ENCODE assay signal across 9 mouse cellular contexts in genomic region chr13:51756563-51756962, GRCm38 (mm10). TPM values are rescaled to one million over a fixed set of nuclear protein-coding genes. Genes with fewer than 3 reads are reported as not detected.
A peak's percentile ranks its signal among the peaks of the same experiment; 100 is the strongest.
DNase-seq lines count a peak whose midpoint lies in the region; ATAC-seq and TF ChIP-seq lines count a peak whose summit lies in the region.
"Had no signal": no experiment of that assay in that cellular context is flagged by ENCODE, and none has a peak within 500 bp of the region (broad histone marks: within the 10 kb centered on the region; RNA-seq: fewer than 3 reads in every experiment).

No protein-coding gene starts in this region.

- peak; percentile 61 for DNase-seq in gastrocnemius, adult 2 months
- DNase-seq in gastrocnemius, postnatal 14 days = no peak
- DNase-seq in CD8-positive naive resting alpha-beta T cell, adult 2 months (ENCODE audit: low read depth in 2 of 2, low spot score in 2 of 2) = peak; percentile 29 to 34
- DNase-seq in cerebellum, postnatal 10 days = no peak
- DNase-seq in cerebellum, postnatal 14 days = no peak

- H3K9ac ChIP-seq in heart, embryonic 16.5 days (ENCODE audit: low read length) = no peak overlapping the region
- H3K9ac ChIP-seq in midbrain, embryonic 16.5 days (ENCODE audit: low read depth, low read length) = no peak overlapping the region
- H3K9ac ChIP-seq: limb, embryonic 13.5 days had no signal

- intact Hi-C loops in gastrocnemius, adult 2 months (cut with DNase I) = no loop called here
- intact Hi-C loops in gastrocnemius, postnatal 14 days (cut with DNase I; ENCODE audit: low total_unique reads) = no loop called here

- H3K27me3 ChIP-seq in heart, embryonic 16.5 days (ENCODE audit: control insufficient read depth, insufficient read depth, low read length) = no peaks in the 10 kb centered on the region
- H3K27me3 ChIP-seq in midbrain, embryonic 16.5 days (ENCODE audit: control insufficient read depth, insufficient read depth, low read depth, low read length) = no peaks in the 10 kb centered on the region
- H3K27me3 ChIP-seq: limb, embryonic 13.5 days had no signal

- H3K4me3 ChIP-seq in gastrocnemius, adult 2 months = no peak overlapping the region; the same call in 1 of the 2 replicates
- no peak overlapping the region for H3K4me3 ChIP-seq in heart, embryonic 16.5 days (ENCODE audit: low read length)
- H3K4me3 ChIP-seq in midbrain, embryonic 16.5 days (ENCODE audit: low read depth, low read length) = no peak overlapping the region
- H3K4me3 ChIP-seq: limb, embryonic 13.5 days had no signal

- ATAC-seq in heart, embryonic 16.5 days (replicated peaks; ENCODE audit: extremely low read depth, insufficient read depth, low FRiP score) = no peak; the same call in 1 of the 2 replicates
- ATAC-seq in megakaryocyte progenitor cell, adult 5-6 weeks (replicated peaks; ENCODE audit: poor library complexity) = peak; percentile 89
- no peak for ATAC-seq in midbrain, embryonic 16.5 days

- no peaks in the 10 kb centered on the region for H3K9me3 ChIP-seq in heart, embryonic 16.5 days (replicated peaks; ENCODE audit: control insufficient read depth, low read length)
- H3K9me3 ChIP-seq in midbrain, embryonic 16.5 days (replicated peaks; ENCODE audit: control insufficient read depth, low read length, poor library complexity, severe bottlenecking) = no peaks in the 10 kb centered on the region
- H3K9me3 ChIP-seq: limb, embryonic 13.5 days had no signal

- no peak for TF ChIP-seq CTCF in gastrocnemius, adult 2 months (IDR thresholded peaks at IDR 0.05)

- WGBS in heart, embryonic 16.5 days = 36% methylated on average over 3 of the region's 3 CpGs
- WGBS in midbrain, embryonic 16.5 days = 84% methylated on average over 3 of the region's 3 CpGs

- no peak overlapping the region for H3K4me2 ChIP-seq in heart, embryonic 16.5 days (ENCODE audit: low read depth, low read length)
- no peak overlapping the region for H3K4me2 ChIP-seq in midbrain, embryonic 16.5 days (ENCODE audit: low read length)
- H3K4me2 ChIP-seq: limb, embryonic 13.5 days had no signal

- H3K4me1 ChIP-seq in heart, embryonic 16.5 days (ENCODE audit: control insufficient read depth, insufficient read depth, low read length) = peaks cover 57% of the 10 kb centered on the region
- peaks cover 23% of the 10 kb centered on the region for H3K4me1 ChIP-seq in midbrain, embryonic 16.5 days (ENCODE audit: control insufficient read depth, insufficient read depth, low read length)

- H3K27ac ChIP-seq in gastrocnemius, adult 2 months = peak overlapping the region; percentile 82
- H3K27ac ChIP-seq in heart, embryonic 16.5 days (ENCODE audit: low read length) = peak overlapping the region; percentile 35
- no peak overlapping the region for H3K27ac ChIP-seq in midbrain, embryonic 16.5 days (ENCODE audit: low read length)
- H3K27ac ChIP-seq: limb, embryonic 13.5 days had no signal

- H3K36me3 ChIP-seq in heart, embryonic 16.5 days (ENCODE audit: control insufficient read depth, insufficient read depth) = no peaks in the 10 kb centered on the region
- H3K36me3 ChIP-seq in midbrain, embryonic 16.5 days (ENCODE audit: control insufficient read depth, insufficient read depth, low read length) = no peaks in the 10 kb centered on the region
- H3K36me3 ChIP-seq: limb, embryonic 13.5 days had no signal

RNA-seq across cellular contexts. Expression of gene Sema4d, which starts 37.0 kb away (rescaled TPM):
- 100 to 1,000 TPM; 110 to 132 TPM for total RNA-seq in gastrocnemius, adult 2 months (2021)
- 100 to 1,000 TPM; 126 to 130 TPM for total RNA-seq in gastrocnemius, postnatal 14 days (2021)
- polyA plus RNA-seq in heart, embryonic 16.5 days (2015; fragmentation: Nextera tagmentation; extraction: Ambion mirVana) = 17.6 and 22.5 TPM in 2 replicates
- total RNA-seq in megakaryocyte progenitor cell, adult 5-6 weeks (2015) = 25.4 and 27.1 TPM in 2 replicates
- total RNA-seq in megakaryocyte progenitor cell, adult 5-6 weeks (2017) = 8.6 and 10.7 TPM in 2 replicates
- 15.4 and 16.7 TPM in 2 replicates for polyA plus RNA-seq in midbrain, embryonic 16.5 days (2015; fragmentation: Nextera tagmentation; extraction: Ambion mirVana)

Comparison
In these comparisons a context has a peak if more than half of its experiments do, and no peak if none do; other contexts are left out.
1. DNase-seq: peak in gastrocnemius, adult 2 months (single experiment) and CD8-positive naive resting alpha-beta T cell, adult 2 months (2 of 2); none in gastrocnemius, postnatal 14 days (single experiment), cerebellum, postnatal 10 days (0 of 2) and cerebellum, postnatal 14 days (0 of 2).